Mouse (Mus musculus): ENCODE data around the gene Rgs16.

Rgs16 gene

GRCm38 (mm10) chr1:153720935-153721334, 19.2 kb upstream of the Rgs16 start:
- DNase-seq (ENCODE audit: low spot score), result peak; percentile 45

GRCm38 (mm10) chr1:153721565-153722310, 18.4 kb upstream of the Rgs16 start:
- no peak for DNase-seq (ENCODE audit: low spot score)

- DNase-seq (ENCODE audit: low spot score), result no peak
Observed at GRCm38 (mm10) chr1:153723426-153723825, 16.7 kb upstream of the Rgs16 start.

DNA sequence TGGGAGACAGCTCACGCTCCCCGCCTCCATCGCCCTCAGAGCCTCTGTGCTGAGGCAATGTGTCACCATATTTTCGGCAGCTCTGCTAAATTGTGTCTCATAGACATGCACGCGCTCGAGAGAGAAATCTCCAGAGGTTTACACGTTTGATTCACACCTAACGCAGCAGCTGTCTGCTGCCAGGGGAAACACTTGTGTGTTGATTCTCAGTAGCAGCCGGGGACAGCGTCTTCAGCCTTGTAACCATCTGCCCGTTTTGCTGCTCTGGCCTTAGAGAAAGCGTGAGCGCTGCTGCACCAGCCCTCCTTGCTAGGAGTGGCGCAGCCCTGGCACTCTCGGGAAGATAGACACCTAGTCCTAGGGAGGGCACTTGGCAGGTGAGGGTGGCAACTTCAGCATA, 13.5 kb upstream of the Rgs16 start:
- DNase-seq (ENCODE audit: low spot score), result no peak

- DNase-seq (ENCODE audit: low spot score), result no peak
Observed at GRCm38 (mm10) chr1:153729806-153730205, 10.3 kb upstream of the Rgs16 start.

DNA sequence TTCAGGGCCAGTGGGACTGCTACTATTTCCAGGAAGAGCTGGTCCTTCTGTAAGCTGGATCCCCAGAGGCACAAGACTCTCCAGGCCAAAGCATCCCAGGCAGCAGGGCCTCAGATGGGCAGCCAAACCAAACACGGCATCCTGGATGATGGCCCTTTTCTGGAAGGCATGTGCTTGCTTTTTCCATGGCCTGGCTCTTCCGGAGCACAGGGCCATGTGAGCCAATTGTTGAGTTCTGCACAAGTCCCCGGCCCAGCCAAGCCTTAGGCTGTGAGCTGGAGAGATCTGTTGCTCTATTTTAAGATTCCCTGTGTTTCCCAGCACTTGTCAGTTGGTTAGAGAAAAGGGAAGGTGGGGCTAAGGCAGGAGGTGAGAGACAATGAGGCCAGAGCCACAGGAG, 9.5 kb upstream of the Rgs16 start:
- DNase-seq (ENCODE audit: low spot score), result no peak

GRCm38 (mm10) chr1:153733181-153733580, 7.0 kb upstream of the Rgs16 start:
- no peak for DNase-seq (ENCODE audit: low spot score)

- no peak for DNase-seq (ENCODE audit: low spot score)
Observed at GRCm38 (mm10) chr1:153734866-153735265, 5.3 kb upstream of the Rgs16 start.

GRCm38 (mm10) chr1:153736096-153736495, 4.1 kb upstream of the Rgs16 start:
- DNase-seq (ENCODE audit: low spot score), result no peak

- no peak for DNase-seq (ENCODE audit: low spot score)
Observed at GRCm38 (mm10) chr1:153737101-153738085, 2.8 kb upstream of the Rgs16 start.

- DNase-seq (ENCODE audit: low spot score), result no peak
Observed at GRCm38 (mm10) chr1:153739437-153740015, 623 bp upstream of the Rgs16 start.

DNA sequence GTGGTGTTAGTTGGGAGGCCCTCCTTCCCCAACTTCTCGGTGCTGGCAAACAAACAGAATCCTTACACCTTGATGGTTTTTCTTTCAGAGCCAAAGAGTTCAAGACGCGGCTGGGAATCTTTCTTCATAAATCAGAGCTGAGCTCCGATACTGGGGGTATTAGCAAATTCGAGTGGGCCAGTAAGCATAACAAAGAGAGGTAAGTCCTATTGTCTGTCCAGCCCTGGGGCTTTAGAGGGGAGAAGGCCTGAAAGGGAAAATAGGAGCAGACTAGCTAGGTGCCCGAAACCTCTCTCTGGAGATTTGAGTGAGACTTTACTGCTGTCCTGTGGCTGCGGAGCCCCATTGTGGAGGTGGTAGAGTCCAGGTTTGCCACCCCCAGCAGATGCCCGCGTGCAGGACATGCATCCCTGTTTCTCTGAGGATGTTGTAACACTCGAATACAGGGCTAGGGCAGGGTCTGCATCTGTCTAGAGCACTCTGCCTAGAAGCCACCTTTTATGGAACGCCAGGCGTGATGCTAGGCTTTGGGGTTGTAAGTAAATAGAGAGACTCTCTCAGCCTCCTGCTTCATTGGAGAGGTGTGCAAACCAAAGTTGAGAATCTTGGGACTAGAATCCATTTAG, 739 bp downstream of the Rgs16 start:
- DNase-seq (ENCODE audit: low spot score), result no peak

GRCm38 (mm10) chr1:153741551-153742316, 1.6 kb downstream of the Rgs16 start:
- peak; percentile 49 for DNase-seq (ENCODE audit: low spot score)

DNA sequence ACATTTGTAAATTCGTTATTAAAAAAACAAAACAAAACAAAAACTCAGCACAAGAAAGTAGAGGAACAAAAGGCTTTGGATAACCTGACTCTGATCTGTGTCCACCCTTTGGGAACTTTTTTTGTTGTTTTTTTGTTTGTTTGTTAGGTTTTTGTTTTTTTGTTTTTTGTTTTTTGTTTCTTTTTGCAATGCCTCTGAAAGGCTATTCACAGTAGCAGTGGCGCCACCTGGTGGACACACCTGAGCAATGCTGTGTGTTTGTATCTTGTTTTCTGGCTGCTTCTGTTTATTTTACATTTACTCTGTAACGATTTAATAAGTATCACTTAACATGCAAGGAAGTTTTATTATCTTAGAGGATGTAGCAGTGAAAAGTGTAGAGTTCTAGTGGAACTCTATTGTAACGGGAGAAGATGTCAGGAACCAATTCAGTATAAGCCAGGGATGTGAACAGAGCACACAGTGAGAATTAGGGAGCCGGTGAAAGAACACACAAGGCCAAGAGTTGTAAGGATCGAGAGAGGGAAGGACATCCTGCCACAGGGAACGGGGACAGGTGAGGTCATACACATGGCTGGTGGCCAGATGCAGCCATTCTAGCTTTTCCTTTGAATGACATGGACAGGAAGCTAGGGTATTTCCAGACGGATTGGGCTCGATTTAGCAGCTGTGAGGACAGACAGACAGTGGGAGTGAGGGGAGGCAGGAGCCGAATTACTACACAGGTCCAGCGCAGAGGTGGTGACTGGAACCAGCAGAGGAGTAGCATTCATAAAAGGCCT, 2.4 kb downstream of the Rgs16 start:
- peak; percentile 94 for DNase-seq (ENCODE audit: low spot score)

- no peak for DNase-seq (ENCODE audit: low spot score)
Observed at GRCm38 (mm10) chr1:153746119-153746670, 6.0 kb downstream of the Rgs16 start.

DNA sequence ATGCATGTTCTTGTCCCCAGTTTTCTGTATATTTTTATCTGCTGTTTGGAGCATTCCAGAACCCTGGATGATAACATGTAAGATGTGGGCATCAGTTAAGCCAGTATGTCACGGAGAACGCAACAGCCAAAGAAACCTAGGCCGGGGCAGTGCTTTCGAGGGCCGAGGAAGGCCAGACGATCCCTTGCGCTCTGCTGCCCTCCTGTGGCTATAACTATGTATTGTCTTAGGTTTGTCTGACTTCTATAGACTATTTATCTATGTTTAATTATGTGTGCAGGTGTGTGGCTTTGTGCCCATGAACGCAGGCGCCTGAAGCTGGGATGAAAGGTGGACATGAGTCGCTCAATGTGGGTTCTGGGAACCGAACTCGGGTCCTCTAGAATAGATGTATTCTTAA, 6.6 kb downstream of the Rgs16 start:
- DNase-seq (ENCODE audit: low spot score), result peak; percentile 81

GRCm38 (mm10) chr1:153747861-153748530, 7.8 kb downstream of the Rgs16 start:
- no peak for DNase-seq (ENCODE audit: low spot score)

DNA sequence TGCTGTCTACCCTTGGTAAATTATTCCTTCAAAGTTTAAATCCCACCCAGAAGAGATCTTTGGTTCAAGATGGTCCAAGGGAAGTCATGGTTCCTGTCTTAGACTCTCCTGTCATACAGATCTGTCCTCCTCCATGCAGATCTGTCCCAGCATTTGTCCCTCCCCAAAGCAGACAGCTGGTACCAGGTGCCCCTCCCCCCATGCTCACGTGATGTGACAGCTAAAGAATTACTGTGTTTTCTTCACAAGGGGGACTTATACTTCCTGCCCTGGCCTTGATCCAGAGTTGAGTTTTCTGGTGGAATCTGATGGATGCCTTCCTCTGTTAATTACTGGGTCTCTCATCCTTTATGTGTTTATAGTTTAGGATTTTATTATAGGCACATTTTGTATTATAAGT, 8.4 kb downstream of the Rgs16 start:
- peak; percentile 89 for DNase-seq (ENCODE audit: low spot score)

DNA sequence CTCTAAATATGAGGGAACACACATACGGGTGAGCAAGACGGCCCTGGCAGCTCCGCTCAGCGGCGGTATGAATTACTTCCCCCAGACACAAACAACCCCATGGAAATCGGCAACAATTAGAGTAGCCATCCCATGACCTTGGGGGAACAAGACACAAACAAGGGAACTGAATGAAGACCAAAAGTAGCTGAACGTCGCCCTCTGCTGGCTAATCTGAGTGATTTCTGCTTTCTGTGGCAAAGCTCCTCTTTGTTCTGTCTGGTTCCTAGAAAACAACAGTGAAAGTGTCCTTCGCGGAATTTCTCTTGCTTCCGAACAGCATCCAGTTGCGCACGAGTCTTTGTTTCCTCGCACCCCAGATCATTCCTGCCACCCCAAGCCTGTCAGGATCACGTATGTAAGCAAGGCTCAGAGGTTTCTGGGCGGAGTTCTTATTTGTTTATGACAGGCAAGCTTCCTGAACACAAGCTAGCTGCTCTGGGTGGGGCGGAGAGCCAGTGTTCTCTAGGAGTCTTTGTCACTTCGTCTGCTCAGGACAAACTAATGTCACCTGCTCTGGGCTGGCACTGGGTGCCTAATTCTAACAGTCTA, 9.2 kb downstream of the Rgs16 start, which contains the start of gene Rnasel:
Gene Rnasel, plus strand, starts transcription at position 216 of the 591 bp plus-strand sequence.
- peak; percentile 85 for DNase-seq (ENCODE audit: low spot score)

All from testis, postnatal 10 days (tissue).